Mouse (Mus musculus): ENCODE results near the gene Apob. TPM values are rescaled to one million over a fixed set of nuclear protein-coding genes. Genes with fewer than 3 reads are reported as not detected.

The Apob gene
- polyA plus RNA-seq, 1 experiment from 2014 or later: 0.07 TPM

GRCm38 (mm10) chr12:8038081-8038730, 60.8 kb downstream of the Apob start:
- WGBS: 74% methylated on average over 3 of the region's 3 CpGs
- Histone ChIP-seq H3K36me3 (no peaks in the 10 kb centered on the region), H3K4me3 (replicated peaks) (no peak overlapping the region), H3K27ac (replicated peaks) (no peak overlapping the region), H3K27me3 (no peaks in the 10 kb centered on the region), H3K4me2 (replicated peaks) (no peak overlapping the region), H3K9me3 (replicated peaks) (no peaks in the 10 kb centered on the region), H3K9ac (no peak overlapping the region), H3K4me1 (peaks cover 7% of the 10 kb centered on the region; the same call in 1 of the 2 replicates)
- no peak for ATAC-seq (ENCODE audit: insufficient number of reproducible peaks, low FRiP score, low TSS enrichment, low read depth)

- Histone ChIP-seq H3K27me3 (peaks cover 2% of the 10 kb centered on the region; the same call in 1 of the 2 replicates), H3K9me3 (replicated peaks) (no peaks in the 10 kb centered on the region), H3K4me3 (replicated peaks) (no peak overlapping the region), H3K36me3 (no peaks in the 10 kb centered on the region), H3K4me1 (peaks cover 7% of the 10 kb centered on the region; the same call in 1 of the 2 replicates), H3K27ac (replicated peaks) (no peak overlapping the region), H3K9ac (no peak overlapping the region), H3K4me2 (replicated peaks) (no peak overlapping the region)
- ATAC-seq (ENCODE audit: insufficient number of reproducible peaks, low FRiP score, low TSS enrichment, low read depth): no peak
- 34% methylated on average over 7 of the region's 7 CpGs for WGBS
Measured at GRCm38 (mm10) chr12:8042626-8043394, 65.4 kb downstream of the Apob start.

GRCm38 (mm10) chr12:8047046-8047445, 69.6 kb downstream of the Apob start:
- Histone ChIP-seq H3K27me3 (peaks cover 2% of the 10 kb centered on the region; the same call in 1 of the 2 replicates), H3K9me3 (replicated peaks) (no peaks in the 10 kb centered on the region)
- ATAC-seq (ENCODE audit: insufficient number of reproducible peaks, low FRiP score, low TSS enrichment, low read depth): no peak

GRCm38 (mm10) chr12:8047789-8048309, 70.4 kb downstream of the Apob start:
- no peak overlapping the region for H3K4me2 ChIP-seq (replicated peaks)
- no peak overlapping the region for H3K27ac ChIP-seq (replicated peaks)
- no peak overlapping the region for H3K4me3 ChIP-seq (replicated peaks)
- no peak overlapping the region for H3K9ac ChIP-seq
- ATAC-seq (ENCODE audit: insufficient number of reproducible peaks, low FRiP score, low TSS enrichment, low read depth): no peak
- H3K9me3 ChIP-seq (replicated peaks): no peaks in the 10 kb centered on the region
- H3K36me3 ChIP-seq: no peaks in the 10 kb centered on the region
- peaks cover 2% of the 10 kb centered on the region; the same call in 1 of the 2 replicates for H3K27me3 ChIP-seq
- 9% methylated on average over 1 of the region's 1 CpGs for WGBS
- H3K4me1 ChIP-seq: no peaks in the 10 kb centered on the region

More at GRCm38 (mm10) chr12:8047046-8047445, 69.6 kb downstream of the Apob start:
- Histone ChIP-seq H3K4me2 (replicated peaks) (no peak overlapping the region), H3K36me3 (no peaks in the 10 kb centered on the region), H3K4me3 (replicated peaks) (no peak overlapping the region), H3K9ac (no peak overlapping the region), H3K27ac (replicated peaks) (no peak overlapping the region), H3K4me1 (peaks cover 7% of the 10 kb centered on the region; the same call in 1 of the 2 replicates)
- 78% methylated on average over 2 of the region's 2 CpGs for WGBS

GRCm38 (mm10) chr12:8056001-8056640, 78.7 kb downstream of the Apob start:
- Histone ChIP-seq H3K27me3 (peaks cover 3% of the 10 kb centered on the region; the same call in 1 of the 2 replicates), H3K36me3 (no peaks in the 10 kb centered on the region), H3K9me3 (replicated peaks) (no peaks in the 10 kb centered on the region), H3K9ac (no peak overlapping the region), H3K27ac (replicated peaks) (0 out of 2 replicates have a peak overlapping the region, but pooled peaks have one; percentile 3), H3K4me2 (replicated peaks) (no peak overlapping the region), H3K4me1 (no peaks in the 10 kb centered on the region), H3K4me3 (replicated peaks) (no peak overlapping the region)
- ATAC-seq (ENCODE audit: insufficient number of reproducible peaks, low FRiP score, low TSS enrichment, low read depth): peak; percentile 67; the same call in 1 of the 2 replicates
- 39% methylated on average over 8 of the region's 8 CpGs for WGBS

- H3K27ac ChIP-seq (replicated peaks): no peak overlapping the region
- H3K9me3 ChIP-seq (replicated peaks): no peaks in the 10 kb centered on the region
- H3K36me3 ChIP-seq: no peaks in the 10 kb centered on the region
- H3K4me2 ChIP-seq (replicated peaks): no peak overlapping the region
- no peak overlapping the region for H3K9ac ChIP-seq
- H3K4me1 ChIP-seq: no peaks in the 10 kb centered on the region
- WGBS: 13% methylated on average over 3 of the region's 3 CpGs
- H3K27me3 ChIP-seq: peaks cover 12% of the 10 kb centered on the region
- no peak overlapping the region for H3K4me3 ChIP-seq (replicated peaks)
- no peak for ATAC-seq (ENCODE audit: insufficient number of reproducible peaks, low FRiP score, low TSS enrichment, low read depth)
Measured at GRCm38 (mm10) chr12:8059576-8059975, 82.1 kb downstream of the Apob start.

- WGBS: 29% methylated on average over 11 of the region's 11 CpGs
- ATAC-seq (ENCODE audit: insufficient number of reproducible peaks, low FRiP score, low TSS enrichment, low read depth): no peak
Measured at GRCm38 (mm10) chr12:8063363-8064065, 86.1 kb downstream of the Apob start.

More at GRCm38 (mm10) chr12:8063363-8064065, 86.1 kb downstream of the Apob start:
- Histone ChIP-seq H3K4me2 (replicated peaks) (no peak overlapping the region), H3K27me3 (peaks cover 9% of the 10 kb centered on the region; the same call in 1 of the 2 replicates), H3K27ac (replicated peaks) (no peak overlapping the region), H3K4me3 (replicated peaks) (no peak overlapping the region), H3K36me3 (no peaks in the 10 kb centered on the region), H3K9ac (no peak overlapping the region), H3K9me3 (replicated peaks) (no peaks in the 10 kb centered on the region; the same call in 1 of the 2 replicates), H3K4me1 (no peaks in the 10 kb centered on the region)

Other genes with a start within 250 kb of the Apob start
- gene Ldah, start 230.5 kb downstream of the Apob start, polyA plus RNA-seq (2015; fragmentation: Nextera tagmentation; extraction: Ambion mirVana): 53.0 and 55.4 TPM in 2 replicates